Mouse (Mus musculus): Measurements from ENCODE around the gene Ciita. TPM values are rescaled to one million over a fixed set of nuclear protein-coding genes. Genes with fewer than 3 reads are reported as not detected.
A peak's percentile ranks its signal among the peaks of the same experiment; 100 is the strongest.

Gene Ciita
- total RNA-seq, 2 experiments from 2014 or later = 0.18 TPM; not detected in 1

DNA sequence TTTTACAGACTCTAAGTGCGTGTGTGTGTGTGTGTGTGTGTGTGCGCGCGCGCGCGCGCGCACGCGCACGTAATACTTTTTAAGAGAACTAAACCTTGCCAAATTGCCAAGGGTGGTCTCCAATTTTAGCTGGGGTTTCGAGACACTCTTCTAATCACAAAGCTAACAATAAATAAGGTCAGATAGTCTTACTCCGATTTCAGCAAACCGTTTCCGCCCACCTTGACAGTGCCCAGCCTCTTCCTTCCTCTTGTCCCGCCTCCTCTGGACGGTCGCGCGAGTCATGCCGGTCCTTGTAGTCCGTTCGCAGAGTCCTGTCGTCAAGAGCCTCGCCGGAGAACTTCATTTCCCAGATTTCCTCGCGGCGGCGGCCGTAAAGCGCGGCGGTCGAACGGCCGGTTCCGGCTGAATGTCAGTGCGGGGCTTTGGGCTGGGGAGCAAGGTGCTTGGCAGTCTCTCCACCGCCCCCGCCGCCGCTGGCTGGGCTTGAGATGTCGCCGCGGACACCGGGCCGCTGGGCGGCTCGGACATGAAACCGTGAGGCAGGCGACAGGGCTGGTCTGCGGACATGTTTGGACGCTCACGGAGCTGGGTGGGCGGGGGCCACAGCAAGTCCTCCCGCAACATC, 65.2 kb downstream of the Ciita start, which contains the start of gene Clec16a:
Clec16a (plus strand) TSS at position 345 of the 628 bp plus-strand sequence.
- intact Hi-C loops (cut with DNase I) = no loop called here
- DNase-seq (ENCODE audit: extremely low spot score in 1 of 2, low spot score in 2 of 2) = peak; percentile 96
- H3K27ac ChIP-seq = peak within 1 kb of the TSS; percentile 87
- H3K4me3 ChIP-seq = peak within 1 kb of the TSS; percentile 91
- no peak for TF ChIP-seq CTCF (IDR thresholded peaks at IDR 0.05)

DNA sequence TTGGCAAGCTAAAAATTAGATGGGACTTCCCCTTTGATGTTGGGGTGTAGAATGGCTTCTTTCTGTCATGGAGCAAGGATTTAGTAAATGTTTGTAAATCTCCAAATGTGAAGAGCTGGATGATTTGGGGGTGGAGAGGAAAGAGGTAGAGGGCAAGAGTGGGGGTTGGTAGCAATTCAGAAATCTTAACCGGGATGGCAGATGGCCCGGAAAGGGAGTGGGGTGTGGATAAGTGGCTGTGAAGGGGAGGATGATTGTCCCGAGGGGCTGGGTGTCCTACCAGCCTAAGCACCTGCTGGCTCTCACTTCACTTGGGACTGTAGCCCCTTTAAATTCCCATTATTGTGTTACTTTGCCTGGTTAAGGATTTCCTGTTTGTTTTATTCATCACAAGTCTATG, 67.0 kb downstream of the Ciita start:
- intact Hi-C loops (cut with DNase I) = no loop called here
- TF ChIP-seq CTCF (IDR thresholded peaks at IDR 0.05) = no peak
- no peak for DNase-seq (ENCODE audit: extremely low spot score in 1 of 2, low spot score in 2 of 2)
- H3K4me3 ChIP-seq = no peak overlapping the region; the same call in 1 of the 2 replicates
- no peak overlapping the region for H3K27ac ChIP-seq

DNA sequence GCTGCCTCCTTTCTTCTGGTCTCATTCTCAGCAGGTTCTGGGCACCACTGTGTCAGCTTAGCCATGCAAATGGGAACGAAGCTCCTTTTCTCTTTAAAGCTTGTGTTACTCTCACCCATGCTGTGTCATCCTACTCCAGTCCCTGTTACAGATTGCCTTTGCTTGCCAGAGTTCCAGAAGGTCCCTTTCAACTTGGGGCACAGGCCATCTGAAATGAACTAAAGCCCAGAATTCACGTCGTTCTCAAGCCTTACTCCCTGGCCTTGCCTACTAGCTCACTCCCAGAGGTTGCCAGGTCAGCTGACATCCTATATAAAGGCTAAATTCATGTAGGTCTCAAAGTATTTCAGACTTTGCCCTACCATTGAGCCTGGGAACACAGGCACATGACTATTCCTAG, 69.1 kb downstream of the Ciita start:
- Histone ChIP-seq H3K4me3 (no peak overlapping the region), H3K27ac (peak overlapping the region; percentile 76)
- intact Hi-C loops (cut with DNase I) = no loop called here
- TF ChIP-seq CTCF (IDR thresholded peaks at IDR 0.05) = no peak
- DNase-seq (ENCODE audit: extremely low spot score in 1 of 2, low spot score in 2 of 2) = no peak

DNA sequence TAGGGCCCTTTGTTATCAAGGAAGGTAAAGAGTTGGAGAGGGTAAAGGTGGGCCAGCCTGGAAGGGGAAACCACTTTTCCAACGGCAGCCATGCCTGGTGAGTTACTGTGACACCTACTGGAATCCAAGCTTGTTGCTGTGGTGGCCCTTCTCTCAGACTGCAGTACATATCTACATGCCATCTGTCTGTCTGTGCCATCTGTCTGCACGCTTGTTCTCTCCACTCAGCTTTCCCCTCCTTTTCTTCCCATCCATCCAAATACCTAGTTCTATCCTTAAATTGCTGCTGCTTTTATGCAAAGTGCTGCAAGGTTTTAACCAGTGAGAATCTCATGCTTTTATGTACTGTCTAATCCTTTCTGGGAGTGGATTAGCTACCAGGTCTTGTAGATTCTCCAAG, 69.7 kb downstream of the Ciita start:
- no peak for DNase-seq (ENCODE audit: extremely low spot score in 1 of 2, low spot score in 2 of 2)
- TF ChIP-seq CTCF (IDR thresholded peaks at IDR 0.05) = no peak
- intact Hi-C loops (cut with DNase I) = no loop called here
- Histone ChIP-seq H3K27ac (peak overlapping the region; percentile 76), H3K4me3 (no peak overlapping the region)

DNA sequence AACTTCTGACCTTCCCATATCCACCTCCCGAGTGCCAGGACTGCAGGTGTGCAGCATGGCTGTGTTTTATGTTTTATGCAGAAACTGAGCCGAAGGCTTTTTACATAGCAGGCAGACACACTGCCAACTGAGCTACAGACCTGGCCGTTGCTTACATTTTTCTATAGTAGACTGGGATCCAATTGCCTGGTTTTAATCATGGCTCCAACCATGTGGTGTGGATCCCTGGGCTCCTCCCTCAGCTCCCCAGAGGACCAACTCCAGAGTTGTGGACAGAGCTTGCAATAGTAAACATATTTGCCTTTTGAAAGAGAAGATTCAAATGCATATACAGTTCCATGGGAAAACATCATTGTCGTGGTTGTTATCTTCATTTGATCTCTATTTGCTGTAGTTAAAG, 71.7 kb downstream of the Ciita start:
- DNase-seq (ENCODE audit: extremely low spot score in 1 of 2, low spot score in 2 of 2) = no peak
- Histone ChIP-seq H3K27ac (no peak overlapping the region), H3K4me3 (no peak overlapping the region)
- intact Hi-C loops (cut with DNase I) = no loop called here
- TF ChIP-seq CTCF (IDR thresholded peaks at IDR 0.05) = no peak

DNA sequence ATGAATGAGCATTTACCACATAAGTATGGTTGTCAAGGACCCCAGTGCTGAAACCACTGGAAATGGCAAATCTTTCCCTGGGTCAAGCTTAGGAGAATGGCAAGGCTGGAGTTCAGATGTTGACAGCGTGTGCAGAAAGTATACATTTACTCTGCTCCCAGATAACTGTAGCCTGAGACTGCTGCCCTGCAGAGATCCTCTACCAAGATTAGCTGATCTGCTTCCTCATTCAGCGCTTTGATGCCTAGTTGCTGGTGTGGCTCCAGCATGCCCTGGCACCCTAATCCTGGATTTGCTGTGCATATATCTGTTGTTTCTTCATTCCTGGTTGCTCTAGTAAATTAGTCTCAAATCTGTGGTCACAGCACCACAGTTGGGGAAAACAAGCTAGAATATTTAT, 74.0 kb downstream of the Ciita start:
- no peak overlapping the region for H3K4me3 ChIP-seq
- no peak for DNase-seq (ENCODE audit: extremely low spot score in 1 of 2, low spot score in 2 of 2)
- no peak for TF ChIP-seq CTCF (IDR thresholded peaks at IDR 0.05)
- intact Hi-C loops (cut with DNase I) = no loop called here
- H3K27ac ChIP-seq = no peak overlapping the region

DNA sequence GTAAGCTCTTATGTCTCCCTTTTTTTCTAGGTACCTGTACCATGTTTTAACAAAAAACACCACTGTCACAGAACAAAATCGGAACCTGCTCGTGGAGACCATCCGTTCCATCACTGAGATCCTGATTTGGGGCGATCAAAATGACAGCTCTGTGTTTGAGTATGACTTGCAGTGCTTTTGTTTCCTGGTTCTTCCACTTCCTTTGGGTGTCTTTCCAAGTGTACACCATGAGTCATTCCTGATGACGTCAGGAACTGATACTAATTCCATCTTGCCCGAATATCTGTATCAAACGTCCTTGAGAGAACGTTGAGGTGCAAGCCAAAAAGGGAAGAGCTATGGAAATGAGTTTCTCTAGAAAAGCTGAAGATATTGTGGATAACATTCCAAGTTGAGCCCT, 80.1 kb downstream of the Ciita start:
- Histone ChIP-seq H3K27ac (peak overlapping the region; percentile 36; the same call in 1 of the 2 replicates), H3K4me3 (no peak overlapping the region)
- intact Hi-C loops (cut with DNase I) = no loop called here
- TF ChIP-seq CTCF (IDR thresholded peaks at IDR 0.05) = no peak
- DNase-seq (ENCODE audit: extremely low spot score in 1 of 2, low spot score in 2 of 2) = no peak

DNA sequence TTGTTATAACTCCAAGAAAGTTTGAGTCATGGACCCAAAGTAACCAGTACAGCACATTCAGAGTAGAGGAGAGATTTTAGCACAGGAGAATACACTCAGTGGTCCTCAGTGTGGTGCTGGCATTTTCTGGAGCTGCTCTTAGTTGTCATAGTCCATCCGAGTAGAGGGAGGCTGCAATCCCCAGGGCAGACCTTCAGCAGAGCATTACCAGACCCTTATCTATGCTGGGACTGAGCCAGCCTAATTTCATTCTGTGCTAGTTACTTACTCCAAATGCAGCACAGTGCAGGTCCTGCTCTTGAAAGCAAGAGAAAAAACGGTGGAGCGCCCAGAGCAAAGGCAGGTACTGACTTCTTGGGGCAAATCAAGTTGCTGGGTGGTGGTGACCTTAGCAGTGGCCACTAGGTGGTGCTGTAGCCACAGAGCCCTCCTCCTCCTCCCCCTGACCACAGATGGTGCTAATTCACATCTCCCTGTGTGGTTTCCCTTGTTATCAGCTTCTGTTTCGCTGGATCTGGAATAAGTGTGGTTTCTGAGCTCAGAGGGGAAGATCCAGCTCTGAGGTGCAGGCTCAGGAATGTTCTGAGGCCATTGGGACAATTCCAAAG, 85.5 kb downstream of the Ciita start:
- peak; percentile 93 for TF ChIP-seq CTCF (IDR thresholded peaks at IDR 0.05)
- H3K27ac ChIP-seq = peak overlapping the region; percentile 36
- intact Hi-C loops (cut with DNase I) = no loop called here
- peak; percentile 62 to 76 for DNase-seq (ENCODE audit: extremely low spot score in 1 of 2, low spot score in 2 of 2)
- H3K4me3 ChIP-seq = no peak overlapping the region

DNA sequence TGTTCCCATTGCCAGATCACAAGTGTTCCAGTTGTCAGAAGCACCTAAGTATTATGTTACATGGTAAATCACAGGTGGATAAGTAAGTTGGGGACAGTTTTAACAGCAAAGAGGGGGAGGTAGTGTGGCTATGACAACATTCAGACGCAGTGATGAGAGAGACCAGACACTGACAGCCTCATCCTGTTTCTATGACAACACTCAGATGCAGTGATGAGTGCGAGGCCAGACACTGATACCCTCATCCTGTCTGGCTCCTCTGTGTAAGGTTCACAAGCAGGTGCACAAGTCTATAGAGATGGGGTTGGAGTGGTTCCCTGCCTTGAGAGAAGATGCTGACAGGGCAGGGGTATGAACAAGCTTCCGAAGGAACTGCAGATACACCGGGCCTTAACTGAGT, 87.3 kb downstream of the Ciita start:
- DNase-seq (ENCODE audit: extremely low spot score in 1 of 2, low spot score in 2 of 2) = no peak
- Histone ChIP-seq H3K4me3 (no peak overlapping the region), H3K27ac (no peak overlapping the region)
- no peak for TF ChIP-seq CTCF (IDR thresholded peaks at IDR 0.05)
- intact Hi-C loops (cut with DNase I) = loop anchor here (1.0 kb wide), 1 partner anchor 219 kb away; no protein-coding TSS in a partner anchor

DNA sequence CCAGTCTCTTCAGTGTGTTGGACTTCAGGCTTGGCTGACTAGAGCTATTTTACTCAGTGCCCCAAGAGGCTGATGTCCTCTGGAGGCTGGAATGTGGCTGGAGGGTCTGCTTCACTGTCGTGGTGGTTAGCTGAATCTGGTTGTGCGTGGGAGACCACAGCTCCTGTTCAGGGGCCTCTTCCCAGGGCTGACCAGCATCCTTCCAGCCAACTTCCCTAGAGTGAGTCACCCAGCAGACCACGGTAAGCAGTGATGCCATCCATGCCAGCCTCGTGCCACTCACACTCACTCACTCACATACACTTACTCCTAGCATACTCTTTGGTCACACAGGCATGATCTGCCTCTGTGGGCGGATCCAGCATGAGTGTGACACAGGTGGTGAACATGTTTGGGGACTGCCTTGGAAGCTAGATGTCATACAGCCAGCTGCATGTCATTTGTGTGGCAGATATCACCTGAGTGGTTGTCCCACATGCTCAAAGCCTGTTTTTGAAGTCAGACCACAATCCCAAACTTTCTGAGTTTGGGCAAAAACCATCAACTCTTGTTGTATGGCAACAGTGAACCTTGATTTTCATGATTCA, 90.0 kb downstream of the Ciita start:
- Histone ChIP-seq H3K27ac (no peak overlapping the region), H3K4me3 (no peak overlapping the region)
- intact Hi-C loops (cut with DNase I) = loop anchor here (5.0 to 10.0 kb wide), 3 partner anchors 277 to 465 kb away; no protein-coding TSS in a partner anchor
- no peak for TF ChIP-seq CTCF (IDR thresholded peaks at IDR 0.05)
- no peak for DNase-seq (ENCODE audit: extremely low spot score in 1 of 2, low spot score in 2 of 2)

DNA sequence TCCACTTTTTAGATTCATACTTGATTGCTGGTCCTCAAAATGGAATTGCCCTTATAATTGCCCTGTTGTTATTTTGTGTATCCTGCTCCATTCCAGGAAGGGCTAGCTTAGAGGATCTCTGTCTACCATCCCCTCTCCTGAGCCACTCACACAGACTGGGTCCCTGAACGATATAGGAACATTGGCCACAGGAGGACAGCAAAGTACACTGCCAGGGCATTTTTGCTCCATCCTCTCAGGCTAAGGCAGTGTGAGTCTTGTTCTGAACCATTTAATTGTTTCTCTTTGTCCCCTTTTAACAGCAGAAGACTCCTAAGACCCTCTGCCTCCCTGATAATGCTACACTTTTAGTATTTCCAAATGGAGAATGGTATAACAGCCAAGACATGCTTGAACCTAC, 90.8 kb downstream of the Ciita start:
- DNase-seq (ENCODE audit: extremely low spot score in 1 of 2, low spot score in 2 of 2) = peak; percentile 48 to 72
- Histone ChIP-seq H3K4me3 (no peak overlapping the region), H3K27ac (no peak overlapping the region)
- intact Hi-C loops (cut with DNase I) = loop anchor here (5.0 to 10.0 kb wide), 3 partner anchors 277 to 464 kb away; no protein-coding TSS in a partner anchor
- TF ChIP-seq CTCF (IDR thresholded peaks at IDR 0.05) = peak; percentile 69

DNA sequence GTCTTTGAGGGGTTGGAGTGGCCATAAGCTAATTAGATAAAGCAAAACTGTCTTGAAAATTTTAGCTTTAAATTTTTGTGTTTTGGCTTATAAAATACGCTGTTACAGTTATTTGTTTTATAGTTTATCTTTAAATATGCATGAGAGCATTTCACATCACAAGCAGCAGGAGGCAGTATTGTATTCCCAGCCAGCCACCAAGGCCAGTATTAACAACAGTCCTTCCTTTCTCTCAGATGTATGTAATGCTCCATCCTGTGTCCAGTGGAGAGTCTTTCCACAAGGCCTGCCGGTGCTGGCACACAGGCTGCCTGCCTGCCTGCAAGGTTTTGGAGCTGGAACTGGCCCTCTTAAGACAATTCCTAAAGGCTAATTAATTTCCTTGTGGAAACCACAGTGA, 92.0 kb downstream of the Ciita start:
- intact Hi-C loops (cut with DNase I) = loop anchor here (5.0 to 10.0 kb wide), 3 partner anchors 275 to 463 kb away; no protein-coding TSS in a partner anchor
- no peak overlapping the region for H3K4me3 ChIP-seq
- H3K27ac ChIP-seq = no peak overlapping the region
- peak; percentile 61 for TF ChIP-seq CTCF (IDR thresholded peaks at IDR 0.05)
- DNase-seq (ENCODE audit: extremely low spot score in 1 of 2, low spot score in 2 of 2) = no peak

Data from left cerebral cortex, adult 2 months (tissue).